Mouse (Mus musculus): ENCODE measurements around the gene Itih1. TPM values are rescaled to one million over a fixed set of nuclear protein-coding genes. Genes with fewer than 3 reads are reported as not detected.

Itih1 gene
- not detected for total RNA-seq (2021)

GRCm38 (mm10) chr14:30943038-30943437 is at the start of gene Itih1:
Itih1 (minus strand) TSS chr14:30943289.
- no peak for DNase-seq
- intact Hi-C loops (cut with DNase I), result no loop called here

- intact Hi-C loops (cut with DNase I), result no loop called here
- no peak for DNase-seq
Observed at GRCm38 (mm10) chr14:30976222-30976621, 33.1 kb upstream of the Itih1 start.

GRCm38 (mm10) chr14:30974204-30974603 is 31.1 kb upstream of the Itih1 start:
- peak; percentile 9 to 10 for DNase-seq
- intact Hi-C loops (cut with DNase I), result no loop called here

GRCm38 (mm10) chr14:30960366-30960765 is 17.3 kb upstream of the Itih1 start:
- intact Hi-C loops (cut with DNase I), result no loop called here
- DNase-seq, result no peak

- intact Hi-C loops (cut with DNase I), result no loop called here
- DNase-seq, result no peak
Observed at GRCm38 (mm10) chr14:30959031-30959430, 15.9 kb upstream of the Itih1 start.

- intact Hi-C loops (cut with DNase I), result no loop called here
- DNase-seq, result no peak
Observed at GRCm38 (mm10) chr14:30958517-30958916, 15.4 kb upstream of the Itih1 start.

- peak; percentile 94 to 96 for DNase-seq
- intact Hi-C loops (cut with DNase I), result loop anchor here (2.0 kb wide), 1 partner anchor 50 kb away; the partner anchor contains the start of genes Glt8d1 and Spcs1
Observed at GRCm38 (mm10) chr14:30951154-30951825, 8.2 kb upstream of the Itih1 start, which contains the start of gene Nek4. Nek4 (plus strand) TSS chr14:30951377.

GRCm38 (mm10) chr14:30949986-30950385 is 6.9 kb upstream of the Itih1 start:
- intact Hi-C loops (cut with DNase I), result loop anchor here (2.0 kb wide), 1 partner anchor 51 kb away; the partner anchor contains the start of genes Glt8d1 and Spcs1
- DNase-seq, result no peak

GRCm38 (mm10) chr14:30944745-30945144 is 1.7 kb upstream of the Itih1 start:
- intact Hi-C loops (cut with DNase I), result loop anchor here (2.0 kb wide), 1 partner anchor 78 kb away; no protein-coding TSS in a partner anchor

GRCm38 (mm10) chr14:30943860-30944674 is 978 bp upstream of the Itih1 start:
- intact Hi-C loops (cut with DNase I), result loop anchor here (2.0 kb wide), 1 partner anchor 77 kb away; no protein-coding TSS in a partner anchor
- DNase-seq, result peak; percentile 67 to 79

More at GRCm38 (mm10) chr14:30944745-30945144, 1.7 kb upstream of the Itih1 start:
- no peak for DNase-seq

- intact Hi-C loops (cut with DNase I), result no loop called here
- DNase-seq, result no peak
Observed at GRCm38 (mm10) chr14:30942254-30942653, 835 bp downstream of the Itih1 start.

- intact Hi-C loops (cut with DNase I), result no loop called here
- DNase-seq, result no peak
Observed at GRCm38 (mm10) chr14:30933351-30933750, 9.7 kb downstream of the Itih1 start.

GRCm38 (mm10) chr14:30930386-30930785 is 12.7 kb downstream of the Itih1 start:
- no peak for DNase-seq
- intact Hi-C loops (cut with DNase I), result no loop called here

GRCm38 (mm10) chr14:30925492-30925891 is 17.6 kb downstream of the Itih1 start:
- intact Hi-C loops (cut with DNase I), result no loop called here
- DNase-seq, result no peak

GRCm38 (mm10) chr14:30923375-30924105 is 19.5 kb downstream of the Itih1 start, which contains the start of gene Itih3:
Itih3 (minus strand) TSS chr14:30923760.
- intact Hi-C loops (cut with DNase I), result no loop called here
- DNase-seq, result no peak

- DNase-seq, result no peak
- intact Hi-C loops (cut with DNase I), result no loop called here
Observed at GRCm38 (mm10) chr14:30922053-30922670, 20.9 kb downstream of the Itih1 start.

- DNase-seq, result no peak
- intact Hi-C loops (cut with DNase I), result no loop called here
Observed at GRCm38 (mm10) chr14:30916516-30916915, 26.6 kb downstream of the Itih1 start.

GRCm38 (mm10) chr14:30913404-30913803 is 29.7 kb downstream of the Itih1 start:
- DNase-seq, result peak in 1 of 2 experiments; percentile 13
- intact Hi-C loops (cut with DNase I), result no loop called here

GRCm38 (mm10) chr14:30912641-30913040 is 30.4 kb downstream of the Itih1 start:
- DNase-seq, result no peak
- intact Hi-C loops (cut with DNase I), result no loop called here

GRCm38 (mm10) chr14:30911141-30911540 is 31.9 kb downstream of the Itih1 start:
- intact Hi-C loops (cut with DNase I), result no loop called here
- DNase-seq, result no peak

All from heart, postnatal 36 days (tissue).